Mouse (Mus musculus): ENCODE results near the gene Nipsnap2. TPM values are rescaled to one million over a fixed set of nuclear protein-coding genes. Genes with fewer than 3 reads are reported as not detected.

The Nipsnap2 gene
- polyA plus RNA-seq, 2 experiments = 15.9 to 22.6 TPM

- Histone ChIP-seq H3K9me3 (ENCODE audit: control insufficient read depth, low read length) (no peaks in the 10 kb centered on the region), H3K9ac (replicated peaks) (no peak overlapping the region), H3K4me3 (ENCODE audit: insufficient read depth in 1 of 2, low read depth in 2 of 2, low read length in 2 of 2) (no peak overlapping the region), H3K27me3 (ENCODE audit: control insufficient read depth, insufficient read depth, low read length) (no peaks in the 10 kb centered on the region), H3K4me2 (ENCODE audit: low read depth) (no peak overlapping the region), H3K36me3 (replicated peaks; ENCODE audit: control insufficient read depth, insufficient read depth, low read depth) (no peaks in the 10 kb centered on the region), H3K27ac (no peak overlapping the region), H3K4me1 (replicated peaks; ENCODE audit: control insufficient read depth in 2 of 2, insufficient read depth in 2 of 2, low read length in 1 of 2) (no peaks in the 10 kb centered on the region; a peak in 2 of 4 replicates)
- ATAC-seq (ENCODE audit: insufficient read depth) (no peak), DNase-seq (ENCODE audit: low read depth in 3 of 3, low spot score in 3 of 3) (no peak)
- WGBS (ENCODE audit: insufficient replicate concordance) = 65% methylated on average over 1 of the region's 1 CpGs
- TF ChIP-seq CTCF (IDR thresholded peaks at IDR 0.05; ENCODE audit: low read depth) = no peak
- no peak for TF ChIP-seq EP300 (IDR thresholded peaks at IDR 0.05; ENCODE audit: low read depth)
These were observed 23.2 kb upstream of the Nipsnap2 start for GRCm38 (mm10) chr5:129701706-129702105.

GRCm38 (mm10) chr5:129703368-129703767 is 21.5 kb upstream of the Nipsnap2 start:
- Histone ChIP-seq H3K27ac (no peak overlapping the region), H3K36me3 (replicated peaks; ENCODE audit: control insufficient read depth, insufficient read depth, low read depth) (no peaks in the 10 kb centered on the region), H3K9me3 (ENCODE audit: control insufficient read depth, low read length) (no peaks in the 10 kb centered on the region), H3K9ac (replicated peaks) (no peak overlapping the region), H3K4me2 (ENCODE audit: low read depth) (no peak overlapping the region), H3K4me1 (replicated peaks; ENCODE audit: control insufficient read depth in 2 of 2, insufficient read depth in 2 of 2, low read length in 1 of 2) (no peaks in the 10 kb centered on the region; a peak in 2 of 4 replicates), H3K27me3 (ENCODE audit: control insufficient read depth, insufficient read depth, low read length) (no peaks in the 10 kb centered on the region), H3K4me3 (ENCODE audit: insufficient read depth in 1 of 2, low read depth in 2 of 2, low read length in 2 of 2) (no peak overlapping the region)
- no peak for ATAC-seq (ENCODE audit: insufficient read depth)
- DNase-seq (ENCODE audit: low read depth in 3 of 3, low spot score in 3 of 3) = no peak
- TF ChIP-seq CTCF (IDR thresholded peaks at IDR 0.05; ENCODE audit: low read depth) (no peak), EP300 (IDR thresholded peaks at IDR 0.05; ENCODE audit: low read depth) (no peak)

GRCm38 (mm10) chr5:129708412-129708811 is 16.5 kb upstream of the Nipsnap2 start, which contains the start of gene Sept14:
TSS of gene Sept14 (minus strand) at chr5:129708512.
- ATAC-seq (ENCODE audit: insufficient read depth) = no peak
- no peak for DNase-seq (ENCODE audit: low read depth in 3 of 3, low spot score in 3 of 3)

GRCm38 (mm10) chr5:129715326-129715861 is 9.5 kb upstream of the Nipsnap2 start, which contains the start of gene Mrps17:
TSS of gene Mrps17 (plus strand) at chr5:129715497.
- Histone ChIP-seq H3K27me3 (ENCODE audit: control insufficient read depth, insufficient read depth, low read length) (no peaks in the 10 kb centered on the region), H3K4me3 (ENCODE audit: insufficient read depth in 1 of 2, low read depth in 2 of 2, low read length in 2 of 2) (peak within 1 kb of the TSS; percentile 84 to 96), H3K4me2 (ENCODE audit: low read depth) (peak within 1 kb of the TSS; percentile 97), H3K9ac (replicated peaks) (peak within 1 kb of the TSS; percentile 72), H3K36me3 (replicated peaks; ENCODE audit: control insufficient read depth, insufficient read depth, low read depth) (peaks cover 23% of the 10 kb centered on the region), H3K9me3 (ENCODE audit: control insufficient read depth, low read length) (no peaks in the 10 kb centered on the region), H3K27ac (peak within 1 kb of the TSS; percentile 73), H3K4me1 (replicated peaks; ENCODE audit: control insufficient read depth in 2 of 2, insufficient read depth in 2 of 2, low read length in 1 of 2) (peaks cover 3 to 6% of the 10 kb centered on the region in 2 experiments)
- 0 out of 2 replicates have a peak, but pooled peaks have one; percentile 25 for TF ChIP-seq CTCF (IDR thresholded peaks at IDR 0.05; ENCODE audit: low read depth)
- no peak for TF ChIP-seq EP300 (IDR thresholded peaks at IDR 0.05; ENCODE audit: low read depth)
- 1% methylated on average over 33 of the region's 33 CpGs for WGBS (ENCODE audit: insufficient replicate concordance)
- DNase-seq (ENCODE audit: low read depth in 3 of 3, low spot score in 3 of 3) (peak; percentile 93 to 94 (median 94)), ATAC-seq (ENCODE audit: insufficient read depth) (peak; percentile 97)

More at GRCm38 (mm10) chr5:129708412-129708811, 16.5 kb upstream of the Nipsnap2 start, which contains the start of gene Sept14:
- Histone ChIP-seq H3K27me3 (ENCODE audit: control insufficient read depth, insufficient read depth, low read length) (no peaks in the 10 kb centered on the region), H3K4me1 (replicated peaks; ENCODE audit: control insufficient read depth in 2 of 2, insufficient read depth in 2 of 2, low read length in 1 of 2) (no peaks in the 10 kb centered on the region; a peak in 1 of 4 replicates), H3K9ac (replicated peaks) (no peak within 1 kb of the TSS), H3K27ac (no peak within 1 kb of the TSS), H3K4me3 (ENCODE audit: insufficient read depth in 1 of 2, low read depth in 2 of 2, low read length in 2 of 2) (no peak within 1 kb of the TSS), H3K4me2 (ENCODE audit: low read depth) (no peak within 1 kb of the TSS), H3K36me3 (replicated peaks; ENCODE audit: control insufficient read depth, insufficient read depth, low read depth) (no peaks in the 10 kb centered on the region), H3K9me3 (ENCODE audit: control insufficient read depth, low read length) (no peaks in the 10 kb centered on the region)
- TF ChIP-seq CTCF (IDR thresholded peaks at IDR 0.05; ENCODE audit: low read depth) = no peak
- WGBS (ENCODE audit: insufficient replicate concordance) = 48% methylated on average over 2 of the region's 2 CpGs

- DNase-seq (ENCODE audit: low read depth in 3 of 3, low spot score in 3 of 3) (no peak), ATAC-seq (ENCODE audit: insufficient read depth) (no peak)
- whole genome bisulfite sequencing (ENCODE audit: insufficient replicate concordance) = 70% methylated on average over 9 of the region's 9 CpGs
These were observed 7.8 kb upstream of the Nipsnap2 start for GRCm38 (mm10) chr5:129717016-129717415.

More at GRCm38 (mm10) chr5:129717016-129717415, 7.8 kb upstream of the Nipsnap2 start:
- Histone ChIP-seq H3K4me1 (replicated peaks; ENCODE audit: control insufficient read depth in 2 of 2, insufficient read depth in 2 of 2, low read length in 1 of 2) (peaks cover 3 to 6% of the 10 kb centered on the region in 2 experiments), H3K27ac (no peak overlapping the region), H3K4me2 (ENCODE audit: low read depth) (no peak overlapping the region), H3K27me3 (ENCODE audit: control insufficient read depth, insufficient read depth, low read length) (no peaks in the 10 kb centered on the region), H3K36me3 (replicated peaks; ENCODE audit: control insufficient read depth, insufficient read depth, low read depth) (peaks cover 23% of the 10 kb centered on the region), H3K4me3 (ENCODE audit: insufficient read depth in 1 of 2, low read depth in 2 of 2, low read length in 2 of 2) (no peak overlapping the region), H3K9me3 (ENCODE audit: control insufficient read depth, low read length) (no peaks in the 10 kb centered on the region), H3K9ac (replicated peaks) (no peak overlapping the region)
- TF ChIP-seq CTCF (IDR thresholded peaks at IDR 0.05; ENCODE audit: low read depth) (peak; percentile 34; the same call in 1 of the 2 replicates), EP300 (IDR thresholded peaks at IDR 0.05; ENCODE audit: low read depth) (no peak)
